Mouse (Mus musculus): ENCODE measurements around the gene Lrrc51.

Gene Lrrc51

GRCm38 (mm10) chr7:101882413-101883154 is 51.1 kb downstream of the Lrrc51 start:
- no peak for DNase-seq (ENCODE audit: low spot score in 2 of 2)

DNA sequence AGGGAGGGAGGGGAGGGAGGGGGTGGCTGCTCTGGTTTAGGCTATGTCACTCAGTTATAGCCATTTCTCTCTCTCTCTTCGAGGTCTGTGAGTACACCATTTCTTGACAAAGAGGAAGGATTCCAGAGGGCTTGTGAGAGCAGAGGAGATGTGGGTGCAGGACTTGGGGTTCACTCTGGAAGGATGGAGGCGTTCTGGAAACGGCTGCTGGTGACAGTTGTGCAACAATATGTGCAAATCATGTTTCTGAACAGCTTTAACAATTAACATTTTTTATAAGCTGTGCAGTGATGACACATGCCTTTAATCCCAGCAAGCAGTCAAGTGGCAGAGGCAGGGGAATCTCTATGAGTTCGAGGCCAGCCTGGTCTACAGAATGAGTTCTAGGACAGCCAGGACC is 52.8 kb downstream of the Lrrc51 start:
- DNase-seq (ENCODE audit: low spot score in 2 of 2): no peak

DNA sequence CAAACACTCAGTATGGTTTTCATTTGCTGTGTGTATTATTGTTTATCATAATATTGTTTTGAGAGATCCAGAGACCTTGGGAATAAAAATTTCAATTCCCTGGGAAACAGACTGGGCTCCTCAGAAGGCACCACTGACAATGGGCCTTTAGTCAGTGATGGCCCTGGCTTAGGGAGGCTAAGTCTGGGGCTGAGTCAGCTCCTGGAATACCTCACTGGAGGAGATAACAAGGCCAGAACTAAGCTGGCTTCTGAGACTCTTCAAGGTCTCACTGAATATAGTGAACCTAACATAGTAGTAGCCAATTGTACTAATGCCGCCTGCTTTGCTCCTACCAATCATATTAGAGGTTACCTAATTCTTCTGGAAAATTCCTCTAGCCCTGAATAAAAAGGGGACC is 57.7 kb downstream of the Lrrc51 start:
- DNase-seq (ENCODE audit: low spot score in 2 of 2): no peak

DNA sequence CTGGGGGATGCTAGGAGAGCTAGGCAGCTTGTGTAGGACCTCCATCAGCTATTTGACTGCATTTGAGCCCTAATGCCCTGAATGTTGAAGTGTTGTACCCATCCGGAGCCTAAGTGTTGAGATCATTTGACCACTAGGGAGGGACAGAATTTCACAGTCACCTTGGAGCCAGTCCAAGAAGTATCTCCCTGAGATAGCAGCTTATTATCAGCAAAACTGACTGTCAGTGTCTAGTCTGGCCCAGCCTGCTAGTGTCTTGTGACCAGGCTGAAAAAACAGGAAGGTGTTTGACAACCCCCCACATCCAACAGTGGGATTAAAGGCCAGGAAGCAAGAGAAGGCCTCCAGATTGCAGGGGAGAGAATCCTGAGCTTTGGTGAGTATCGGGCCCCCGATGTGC is 62.4 kb downstream of the Lrrc51 start:
- DNase-seq (ENCODE audit: low spot score in 2 of 2): no peak

DNA sequence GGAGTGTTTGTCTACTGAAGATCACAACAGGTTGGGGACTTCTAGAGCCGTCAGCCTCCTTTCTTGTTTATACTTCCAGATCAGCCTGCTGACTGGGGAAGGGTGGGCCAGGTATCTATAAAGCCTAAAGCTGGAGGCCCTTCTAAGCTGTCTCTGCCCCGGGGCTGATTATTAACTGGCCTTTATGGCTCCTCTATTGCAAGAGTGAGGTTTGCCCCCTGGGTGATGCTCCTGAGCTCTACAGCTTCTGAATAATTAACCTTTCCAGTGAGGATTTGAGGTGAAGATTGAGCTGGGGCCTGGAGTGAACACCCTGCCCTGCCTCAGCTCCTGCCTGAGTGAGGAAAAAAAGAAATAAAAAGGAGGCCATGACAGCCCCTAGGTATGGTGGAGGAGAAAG is 63.1 kb downstream of the Lrrc51 start, which contains the start of gene Folr1:
Gene Folr1 (minus strand): TSS at position 160 of the 400 bp plus-strand sequence.
- DNase-seq (ENCODE audit: low spot score in 2 of 2): no peak

- no peak for DNase-seq (ENCODE audit: low spot score in 2 of 2)
Measured at GRCm38 (mm10) chr7:101869163-101869500, 64.6 kb downstream of the Lrrc51 start.

DNA sequence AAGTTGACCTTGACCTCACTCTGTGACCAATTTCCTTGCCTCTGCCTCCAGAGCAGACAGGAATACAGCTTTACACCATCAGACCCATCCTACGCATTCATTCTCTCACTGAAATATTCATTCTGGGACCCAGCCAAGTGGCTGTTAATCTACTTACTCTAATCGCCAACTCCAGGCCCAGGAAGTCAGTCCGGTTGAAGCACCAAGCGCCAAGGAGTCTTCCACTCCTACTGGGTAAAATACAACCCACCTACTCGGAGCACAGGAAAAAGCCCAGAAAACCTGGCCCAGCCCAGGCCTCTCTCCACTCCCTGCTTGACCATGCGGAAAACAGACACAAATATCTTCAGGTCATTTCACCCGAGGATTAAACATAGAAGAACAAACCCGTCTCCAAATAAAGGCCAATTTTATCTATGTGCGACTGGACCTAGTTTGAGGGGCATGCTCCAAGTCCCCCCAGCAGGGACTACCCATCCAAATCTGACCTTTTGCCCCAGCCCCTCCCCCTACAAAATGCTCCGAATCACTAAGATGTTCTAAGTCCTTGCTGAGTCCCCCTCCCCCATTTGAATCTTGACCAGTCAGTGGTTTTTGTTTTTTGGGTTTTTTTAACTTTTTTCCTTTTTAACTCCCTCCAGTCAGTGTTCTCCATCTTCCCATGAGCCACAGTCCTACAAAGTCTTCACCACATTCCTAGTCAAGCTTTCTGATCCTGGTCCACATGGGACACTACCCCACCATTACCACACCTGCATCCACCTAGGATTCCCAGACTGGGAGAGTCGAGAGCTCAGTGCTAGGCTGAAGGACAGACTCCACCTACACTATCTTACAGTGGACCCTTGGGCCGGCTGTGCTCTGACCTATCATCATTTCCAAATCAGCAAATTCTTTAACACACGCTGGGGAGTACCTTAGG is 65.2 kb downstream of the Lrrc51 start:
- no peak for DNase-seq (ENCODE audit: low spot score in 2 of 2)

- DNase-seq (ENCODE audit: low spot score in 2 of 2): no peak
Measured at GRCm38 (mm10) chr7:101867482-101867881, 66.2 kb downstream of the Lrrc51 start.

DNA sequence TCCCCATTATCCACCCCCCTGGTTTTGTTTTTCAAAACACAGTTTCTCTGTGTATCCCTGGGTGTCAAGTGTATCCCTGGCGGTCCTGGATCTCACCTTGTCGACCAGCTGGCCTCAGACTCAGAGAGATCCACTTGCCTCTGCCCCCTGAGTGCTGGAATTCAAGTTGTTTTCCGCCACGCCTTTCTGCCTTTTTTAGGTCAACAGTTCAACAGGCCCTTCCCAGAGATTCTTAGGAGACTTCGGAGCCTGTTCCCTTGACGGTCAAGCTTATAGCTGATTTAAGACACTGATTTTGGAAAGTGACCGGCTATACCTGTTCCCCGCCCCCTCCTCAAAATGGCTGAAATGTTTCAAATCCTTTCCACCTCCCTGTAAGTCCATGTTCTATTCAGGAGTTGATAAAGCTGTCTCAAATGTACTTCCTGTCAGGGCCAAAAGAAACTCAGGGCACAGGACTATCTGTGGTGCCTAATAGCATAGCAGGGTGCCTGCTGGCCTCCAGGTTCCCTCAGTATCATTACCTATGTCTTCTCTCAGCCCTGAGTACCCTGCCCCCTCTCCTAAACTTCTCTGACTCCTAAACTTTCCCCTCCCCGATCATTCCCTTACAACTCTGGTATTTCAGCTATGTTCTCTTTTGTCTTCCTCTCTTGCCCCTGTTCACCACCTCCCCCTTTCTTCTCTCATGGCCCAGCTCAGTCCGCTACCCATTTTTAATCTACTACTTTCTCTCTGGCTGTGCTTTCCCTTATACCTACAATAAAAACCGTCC is 67.0 kb downstream of the Lrrc51 start:
- DNase-seq (ENCODE audit: low spot score in 2 of 2): no peak

DNA sequence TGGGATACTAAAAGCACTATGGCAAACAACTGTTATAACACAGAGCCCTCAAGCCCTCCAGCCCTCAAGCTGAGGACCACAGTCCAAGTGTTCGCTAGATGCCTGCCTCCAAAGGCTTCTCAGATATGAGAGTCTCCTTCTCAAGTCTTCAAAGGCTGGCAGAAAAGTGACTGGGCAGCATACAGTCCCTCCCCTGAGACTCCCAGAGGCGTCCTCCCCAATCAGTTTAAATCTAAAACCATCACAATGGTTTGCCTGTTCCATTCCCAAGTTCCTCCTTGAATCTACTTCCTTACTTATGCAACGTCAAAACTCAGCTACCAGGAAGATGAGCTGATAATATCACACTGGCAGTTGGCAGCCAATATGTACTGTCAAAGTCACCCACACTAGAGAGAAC is 70.3 kb downstream of the Lrrc51 start, which contains the start of gene Anapc15:
Gene Anapc15 (plus strand): TSS at position 301 of the 400 bp plus-strand sequence.
- DNase-seq (ENCODE audit: low spot score in 2 of 2): no peak
